9 mouse cellular contexts compared by ENCODE assay signal in the genomic region with DNA sequence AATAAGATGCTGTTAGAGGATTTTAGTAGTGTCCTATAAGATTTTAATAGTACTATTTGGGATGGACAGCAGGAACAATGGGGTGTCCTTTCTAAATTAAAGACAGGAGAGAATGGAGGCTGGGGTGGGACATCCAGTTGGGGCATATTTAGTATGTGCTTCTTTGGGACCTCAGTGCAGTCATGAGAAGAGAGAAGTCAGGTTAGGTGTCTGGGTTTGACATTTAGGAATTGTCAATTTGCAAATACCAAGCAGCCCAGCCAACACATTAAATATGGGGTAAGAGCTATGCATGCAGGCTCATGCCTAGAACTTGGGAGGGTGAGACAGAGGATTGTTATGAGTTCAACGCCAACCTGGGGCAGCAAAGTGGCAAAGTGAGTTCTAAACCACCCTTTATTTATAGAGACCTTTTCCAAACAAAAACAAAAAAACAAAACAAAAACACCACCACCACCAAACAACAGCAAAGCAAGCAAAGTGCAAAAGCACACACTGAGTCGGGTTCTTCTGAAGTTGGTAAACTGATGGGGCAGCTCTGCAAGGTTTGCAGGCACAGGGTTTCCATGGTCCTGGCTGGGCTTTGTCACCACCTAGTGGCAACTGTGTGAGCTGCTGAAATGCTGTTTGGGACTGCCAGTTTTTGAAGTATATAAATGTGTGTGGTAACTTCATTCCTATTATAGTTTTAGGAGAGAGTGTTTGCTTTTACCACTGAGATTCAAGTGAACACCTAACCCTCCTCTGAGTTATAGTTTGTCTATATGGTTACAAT. TPM values are rescaled to one million over a fixed set of nuclear protein-coding genes. Genes with fewer than 3 reads are reported as not detected.
A peak's percentile ranks its signal among the peaks of the same experiment; 100 is the strongest.
DNase-seq lines count a peak whose midpoint lies in the region; ATAC-seq and TF ChIP-seq lines count a peak whose summit lies in the region.
"Had no signal": no experiment of that assay in that cellular context is flagged by ENCODE, and none has a peak within 500 bp of the region (broad histone marks: within the 10 kb centered on the region; RNA-seq: fewer than 3 reads in every experiment).

No protein-coding gene starts in this region.

- TF ChIP-seq CTCF in Patski (IDR thresholded peaks at IDR 0.05) = peak; percentile 93
- TF ChIP-seq CTCF in gastrocnemius, adult 2 months (IDR thresholded peaks at IDR 0.05) = peak; percentile 99
- TF ChIP-seq CTCF in kidney, adult 2 months (conservative IDR thresholded peaks at IDR 0.05; ENCODE audit: insufficient read depth, insufficient read length, low read depth, low read length) = peak; percentile 96

- in situ Hi-C loops in Patski (cut with MboI; ENCODE audit: low pct_unique_long_range_greater_than_20kb) = loop anchor here (5.0 to 25.0 kb wide), 2 partner anchors 123 to 303 kb away; no protein-coding TSS in a partner anchor

- H3K4me1 ChIP-seq in kidney, adult 2 months (ENCODE audit: control insufficient read depth, insufficient read depth, low read length) = no peaks in the 10 kb centered on the region
- H3K4me1 ChIP-seq in limb, embryonic 14.5 days (ENCODE audit: control insufficient read depth, insufficient read depth, low read length) = peaks cover 3% of the 10 kb centered on the region; the same call in 1 of the 2 replicates

- CTCF ChIA-PET in Patski (lab: Charles Lee) = interaction anchor here (0.9 to 1.6 kb wide), 12 partner anchors 9 to 125 kb away, joined by 3 to 7 read pairs (median 4); a partner anchor contains a TSS

- H3K4me3 ChIP-seq in gastrocnemius, adult 2 months = no peak overlapping the region
- H3K4me3 ChIP-seq in kidney, adult 2 months (ENCODE audit: insufficient read depth, low read depth, low read length) = no peak overlapping the region
- no peak overlapping the region for H3K4me3 ChIP-seq in limb, embryonic 14.5 days (replicated peaks; ENCODE audit: low read length)
- H3K4me3 ChIP-seq: heart, embryonic 13.5 days had no signal

- H3K36me3 ChIP-seq in kidney, adult 2 months (ENCODE audit: control insufficient read depth, insufficient read depth, low read length) = no peaks in the 10 kb centered on the region
- H3K36me3 ChIP-seq in limb, embryonic 14.5 days (ENCODE audit: control insufficient read depth, insufficient read depth, low read length) = peaks cover 30% of the 10 kb centered on the region

- ATAC-seq in Patski = no peak
- ATAC-seq in limb, embryonic 14.5 days (ENCODE audit: low FRiP score, low read depth) = peak; percentile 63

- no peak overlapping the region for H3K27ac ChIP-seq in gastrocnemius, adult 2 months
- no peak overlapping the region for H3K27ac ChIP-seq in kidney, adult 2 months (ENCODE audit: insufficient read depth, low read depth, low read length)
- no peak overlapping the region for H3K27ac ChIP-seq in limb, embryonic 14.5 days (replicated peaks; ENCODE audit: low read depth, low read length)
- H3K27ac ChIP-seq: heart, embryonic 13.5 days had no signal

- H3K9ac ChIP-seq in limb, embryonic 14.5 days (ENCODE audit: low read depth, low read length, severe bottlenecking) = no peak overlapping the region
- H3K9ac ChIP-seq: heart, embryonic 13.5 days had no signal

- 53% methylated on average over 2 of the region's 2 CpGs for WGBS in kidney, adult 2 months
- 55% methylated on average over 2 of the region's 2 CpGs for WGBS in limb, embryonic 14.5 days

- DNase-seq in A20 (ENCODE audit: low read depth, low spot score) (peak; percentile 73), Patski (ENCODE audit: low read depth, low spot score) (no peak)
- peak; percentile 82 to 86 for DNase-seq in cerebellum, postnatal 25 days
- DNase-seq in gastrocnemius, adult 2 months = peak; percentile 79
- DNase-seq in kidney, adult 2 months = peak; percentile 80
- DNase-seq in limb, embryonic 14.5 days (ENCODE audit: low spot score) = peak; percentile 73
- DNase-seq in ovary, postnatal 10 days (ENCODE audit: low spot score) = peak; percentile 31
- DNase-seq in thymus, postnatal 10 days (ENCODE audit: low spot score in 2 of 2) = peak; percentile 55 to 77

- POLR2A ChIA-PET in Patski (lab: Charles Lee) = no interaction called here

- no peak for TF ChIP-seq POLR2A in kidney, adult 2 months (IDR thresholded peaks at IDR 0.05; ENCODE audit: low read depth, low read length)
- TF ChIP-seq POLR2A in limb, embryonic 14.5 days (IDR thresholded peaks at IDR 0.05; ENCODE audit: borderline replicate concordance, extremely low read depth, insufficient read depth, insufficient read length) = no peak

- intact Hi-C loops in gastrocnemius, adult 2 months (cut with DNase I) = loop anchor here (1.0 to 2.0 kb wide), 2 partner anchors 55 to 117 kb away; a partner anchor contains a TSS

- no peaks in the 10 kb centered on the region for H3K27me3 ChIP-seq in Patski
- no peaks in the 10 kb centered on the region for H3K27me3 ChIP-seq in kidney, adult 2 months (replicated peaks; ENCODE audit: control insufficient read depth, insufficient read depth, low read length)
- H3K27me3 ChIP-seq in limb, embryonic 14.5 days (ENCODE audit: control insufficient read depth, insufficient read depth, low read length) = no peaks in the 10 kb centered on the region
- H3K27me3 ChIP-seq: heart, embryonic 13.5 days had no signal

- no peaks in the 10 kb centered on the region for H3K9me3 ChIP-seq in limb, embryonic 14.5 days (ENCODE audit: control insufficient read depth, low read length)
- H3K9me3 ChIP-seq: heart, embryonic 13.5 days had no signal

- H3K4me2 ChIP-seq in limb, embryonic 14.5 days (replicated peaks; ENCODE audit: low read depth, low read length, severe bottlenecking) = no peak overlapping the region
- H3K4me2 ChIP-seq: heart, embryonic 13.5 days had no signal

RNA-seq across cellular contexts. Expression of a gene that starts 55.5 kb away (rescaled TPM):
- polyA plus RNA-seq in Patski (2021) = 29.1 TPM
- total RNA-seq in gastrocnemius, adult 2 months (2021) = 10 to 100 TPM; 50.3 to 51.3 TPM
- 23.8 and 27.3 TPM in 2 replicates for polyA plus RNA-seq in kidney, adult 2 months (2012; rRNA removed)
- polyA plus RNA-seq in limb, embryonic 14.5 days (2012; rRNA removed) = 32.5 and 36.6 TPM in 2 replicates
- 18.4 and 20.0 TPM in 2 replicates for polyA plus RNA-seq in limb, embryonic 14.5 days (2014; fragmentation: Nextera tagmentation; extraction: Ambion mirVana)
